Mouse (Mus musculus) retina, embryonic 14.5 days (tissue): ENCODE measurements at regions not wholly inside any gene's neighbourhood (a gene's known extent, or its start where the extent isn't known, plus 50 kb on each side); places are given as distances from the start of the nearest gene placed in this dataset.

Experiments
- DNase-seq: peaks from one replicate; pipeline ENCODE4 v3.0.0-alpha.2; 2015; ENCODE audit warnings: low spot score

- DNase-seq: no peak
Observed at GRCm38 (mm10) chr14:80657408-80657807, 673.5 kb downstream of the Olfm4 start.

- no peak for DNase-seq
Observed at GRCm38 (mm10) chr14:80682876-80683275, 699.0 kb downstream of the Olfm4 start.

GRCm38 (mm10) chr14:80683282-80683681 is 699.4 kb downstream of the Olfm4 start:
- peak; percentile 21 for DNase-seq

- DNase-seq: no peak
Observed at GRCm38 (mm10) chr14:80683703-80684102, 699.8 kb downstream of the Olfm4 start.

- no peak for DNase-seq
Observed at GRCm38 (mm10) chr14:80690476-80690875, 706.6 kb downstream of the Olfm4 start.

GRCm38 (mm10) chr14:80722766-80723531 is 739.1 kb downstream of the Olfm4 start:
- DNase-seq: no peak

GRCm38 (mm10) chr14:80731194-80731593 is 747.3 kb downstream of the Olfm4 start:
- DNase-seq: no peak
